Mouse (Mus musculus) E14TG2a.4 (cell line): Measurements from ENCODE around the gene Ankrd35.

Experiments used
- CTCF ChIP-seq: conservative IDR thresholded peaks from 2 replicates; pipeline ENCODE4 v1.5.1; 2014; ENCODE audit warnings: low read length
- NANOG ChIP-seq: IDR thresholded peaks from 2 replicates; pipeline ENCODE4 v1.6.1; 2014; ENCODE audit warnings: borderline replicate concordance, low read length, mixed read lengths

GRCm38 (mm10) chr3:96666916-96667315 is 3.0 kb upstream of the Ankrd35 start:
- TF ChIP-seq CTCF = no peak
- TF ChIP-seq NANOG = no peak
